Mouse (Mus musculus) lung, embryonic 16.5 days (tissue): ENCODE data around the gene Gucy2d. TPM values are rescaled to one million over a fixed set of nuclear protein-coding genes. Genes with fewer than 3 reads are reported as not detected.

ENCODE experiments used
- ATAC-seq: fragments of 200-750 bp; cut with Nextera tagmentation; 2 replicates; pipeline ENCODE4 v1.8.0; 2017; ENCODE audit warnings: low read depth, mild to moderate bottlenecking, moderate library complexity
- H3K27ac ChIP-seq: fragments of 300-500 bp; sonication (generic); 2 replicates; pipeline ENCODE4 v1.5.1; 2014; ENCODE audit warnings: mild to moderate bottlenecking, control low read depth, low read length
- H3K27me3 ChIP-seq: fragments of 300-500 bp; sonication (generic); 2 replicates; pipeline ENCODE4 v1.6.1; 2014; ENCODE audit warnings: low read depth, low read length, mixed read lengths; ENCODE audit not compliant: control insufficient read depth, insufficient read depth
- H3K36me3 ChIP-seq: fragments of 300-500 bp; sonication (generic); 2 replicates; pipeline ENCODE4 v1.6.1; 2014; ENCODE audit warnings: low read length; ENCODE audit not compliant: control insufficient read depth, insufficient read depth
- H3K4me1 ChIP-seq: fragments of 300-500 bp; sonication (generic); replicated peaks from 2 replicates; pipeline ENCODE4 v1.6.1; 2014; ENCODE audit warnings: low read length, mixed read lengths; ENCODE audit not compliant: control insufficient read depth, insufficient read depth
- H3K4me2 ChIP-seq: fragments of 300-500 bp; sonication (generic); 2 replicates; pipeline ENCODE4 v1.6.1; 2014; ENCODE audit warnings: low read depth, low read length, control low read depth
- H3K4me3 ChIP-seq: fragments of 300-500 bp; sonication (generic); 2 replicates; pipeline ENCODE4 v1.5.1; 2014; ENCODE audit warnings: mild to moderate bottlenecking, low read length, control low read depth
- H3K9ac ChIP-seq: fragments of 300-500 bp; sonication (generic); 2 replicates; pipeline ENCODE4 v1.6.1; 2014; ENCODE audit warnings: low read length, control low read depth
- H3K9me3 ChIP-seq: fragments of 300-500 bp; sonication (generic); 2 replicates; pipeline ENCODE4 v1.6.1; 2016; ENCODE audit warnings: low read length; ENCODE audit not compliant: control insufficient read depth
- WGBS: fragments of 180-500 bp; shearing (Covaris S2); extraction: QIAGEN DNeasy Blood & Tissue Kit; methylation state at CpG from one replicate; pipeline ENCODE4 v1.1.7; 2014; 5-methylcytosine and 5-hydroxymethylcytosine counted together
- polyA plus RNA-seq: library from polyadenylated mRNA; unstranded; fragments of >200 nt; fragmentation: Nextera tagmentation; extraction: Ambion mirVana; gene quantifications from 2 replicates; pipeline ENCODE4 v1.2.1, GENCODE M21; 2015

The Gucy2d gene
- polyA plus RNA-seq, 1 experiment from 2014 or later: not detected

DNA sequence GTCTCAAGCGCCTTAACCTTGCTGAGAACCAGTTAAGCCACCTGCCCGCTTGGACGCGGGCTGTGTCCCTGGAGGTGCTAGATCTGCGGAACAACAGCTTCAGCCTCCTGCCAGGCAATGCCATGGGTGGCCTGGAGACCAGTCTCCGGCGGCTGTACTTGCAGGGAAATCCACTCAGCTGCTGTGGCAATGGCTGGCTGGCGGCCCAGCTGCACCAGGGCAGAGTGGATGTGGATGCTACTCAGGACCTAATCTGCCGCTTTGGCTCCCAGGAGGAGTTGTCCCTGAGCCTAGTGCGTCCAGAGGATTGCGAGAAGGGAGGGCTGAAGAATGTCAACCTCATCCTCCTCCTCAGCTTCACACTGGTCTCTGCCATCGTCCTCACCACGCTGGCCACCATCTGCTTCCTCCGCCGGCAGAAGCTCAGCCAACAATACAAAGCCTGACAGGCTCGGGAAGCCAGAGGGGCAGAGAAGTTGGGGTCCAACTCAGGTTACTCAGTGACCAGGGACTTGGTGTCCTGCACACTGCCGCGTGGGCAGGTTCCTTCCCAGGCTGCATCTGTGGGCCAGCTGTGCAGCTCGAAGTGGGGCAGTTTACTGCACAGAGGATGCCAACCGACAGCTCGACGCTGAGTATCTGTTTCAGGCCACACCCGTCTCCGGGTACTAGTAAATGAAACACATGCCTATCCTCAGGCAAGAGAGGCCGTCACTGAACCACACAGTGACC is 59.5 kb downstream of the Gucy2d start:
- peaks cover 16% of the 10 kb centered on the region for H3K4me1 ChIP-seq
- 71% methylated on average over 25 of the region's 25 CpGs for WGBS
- no peaks in the 10 kb centered on the region for H3K9me3 ChIP-seq

DNA sequence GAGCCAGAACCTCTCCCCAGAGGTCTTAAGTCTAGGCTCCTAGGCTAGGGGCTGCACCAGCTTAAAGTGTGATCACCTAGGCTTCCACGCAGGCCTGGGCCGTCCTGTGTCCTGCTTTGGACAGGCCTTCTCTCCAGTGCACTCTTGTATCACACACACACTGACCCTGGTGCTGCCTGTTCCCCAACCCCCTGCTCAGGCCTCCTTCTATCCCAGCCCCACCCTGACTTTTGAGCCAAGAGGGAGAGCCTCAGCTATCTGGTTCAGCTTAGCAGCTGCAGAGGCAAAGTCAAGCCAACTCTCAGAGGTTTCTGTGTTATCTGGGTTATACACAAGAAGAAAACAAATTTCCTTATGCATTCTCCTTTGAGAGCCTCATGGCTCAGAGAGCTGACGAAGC is 60.3 kb downstream of the Gucy2d start:
- Histone ChIP-seq H3K4me2 (no peak overlapping the region), H3K36me3 (no peaks in the 10 kb centered on the region), H3K4me3 (no peak overlapping the region), H3K9ac (0 out of 2 replicates have a peak overlapping the region, but pooled peaks have one; percentile 12), H3K27ac (no peak overlapping the region), H3K9me3 (no peaks in the 10 kb centered on the region), H3K27me3 (no peaks in the 10 kb centered on the region), H3K4me1 (peaks cover 23% of the 10 kb centered on the region)
- ATAC-seq: no peak
- WGBS: 81% methylated on average over 3 of the region's 3 CpGs

More for the DNA sequence above, 59.5 kb downstream of the Gucy2d start:
- Histone ChIP-seq H3K4me2 (no peak overlapping the region), H3K27me3 (no peaks in the 10 kb centered on the region), H3K27ac (no peak overlapping the region), H3K9ac (0 out of 2 replicates have a peak overlapping the region, but pooled peaks have one; percentile 12), H3K4me3 (no peak overlapping the region), H3K36me3 (no peaks in the 10 kb centered on the region)
- no peak for ATAC-seq

DNA sequence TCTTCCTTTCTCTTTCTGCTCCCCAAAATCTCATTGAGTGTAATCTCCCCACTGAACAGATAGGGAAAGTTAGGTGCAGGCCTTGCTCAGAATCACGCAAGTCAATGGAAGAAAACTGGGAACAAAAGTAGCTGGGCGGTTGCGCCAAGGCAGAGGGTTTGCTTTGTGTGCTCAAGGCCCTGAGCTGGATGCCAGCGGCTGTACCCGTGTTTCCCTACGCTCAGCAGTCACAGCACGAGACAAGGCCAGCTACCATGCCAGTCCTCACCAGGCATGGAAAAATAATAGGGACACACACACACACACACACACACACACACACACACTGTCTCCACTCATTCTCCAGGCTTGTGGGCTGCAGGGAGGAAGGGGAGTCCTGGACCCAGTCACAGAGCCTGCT is 60.9 kb downstream of the Gucy2d start:
- H3K27me3 ChIP-seq: no peaks in the 10 kb centered on the region
- H3K4me2 ChIP-seq: no peak overlapping the region
- no peak for ATAC-seq
- H3K9ac ChIP-seq: no peak overlapping the region
- H3K4me3 ChIP-seq: no peak overlapping the region
- 88% methylated on average over 7 of the region's 7 CpGs for WGBS
- no peaks in the 10 kb centered on the region for H3K36me3 ChIP-seq
- H3K27ac ChIP-seq: no peak overlapping the region
- no peaks in the 10 kb centered on the region for H3K9me3 ChIP-seq
- H3K4me1 ChIP-seq: peaks cover 27% of the 10 kb centered on the region

DNA sequence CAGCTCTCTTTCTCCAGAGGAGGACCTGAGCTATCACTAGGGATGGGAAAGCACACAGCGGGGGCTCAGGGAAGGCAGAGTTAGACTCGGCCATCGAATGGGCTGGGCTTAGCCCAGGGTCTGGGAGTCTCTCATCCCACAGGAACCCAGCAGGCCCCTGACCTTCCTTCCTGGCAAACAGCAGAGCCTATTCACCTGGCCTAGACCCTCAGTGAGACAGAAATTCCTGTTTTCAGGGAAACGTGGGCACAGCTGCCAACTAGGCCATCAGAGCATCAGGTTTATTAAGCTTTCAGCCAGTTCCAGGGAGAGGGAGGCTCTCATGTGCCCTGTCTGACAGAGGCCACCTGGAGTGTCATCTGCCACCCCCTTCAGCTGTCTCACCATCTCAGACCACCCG is 62.7 kb downstream of the Gucy2d start:
- Histone ChIP-seq H3K4me3 (no peak overlapping the region), H3K36me3 (no peaks in the 10 kb centered on the region), H3K9me3 (no peaks in the 10 kb centered on the region), H3K27ac (no peak overlapping the region), H3K9ac (no peak overlapping the region), H3K4me1 (peaks cover 28% of the 10 kb centered on the region), H3K27me3 (no peaks in the 10 kb centered on the region), H3K4me2 (no peak overlapping the region)
- no peak for ATAC-seq
- WGBS: 33% methylated on average over 5 of the region's 5 CpGs

DNA sequence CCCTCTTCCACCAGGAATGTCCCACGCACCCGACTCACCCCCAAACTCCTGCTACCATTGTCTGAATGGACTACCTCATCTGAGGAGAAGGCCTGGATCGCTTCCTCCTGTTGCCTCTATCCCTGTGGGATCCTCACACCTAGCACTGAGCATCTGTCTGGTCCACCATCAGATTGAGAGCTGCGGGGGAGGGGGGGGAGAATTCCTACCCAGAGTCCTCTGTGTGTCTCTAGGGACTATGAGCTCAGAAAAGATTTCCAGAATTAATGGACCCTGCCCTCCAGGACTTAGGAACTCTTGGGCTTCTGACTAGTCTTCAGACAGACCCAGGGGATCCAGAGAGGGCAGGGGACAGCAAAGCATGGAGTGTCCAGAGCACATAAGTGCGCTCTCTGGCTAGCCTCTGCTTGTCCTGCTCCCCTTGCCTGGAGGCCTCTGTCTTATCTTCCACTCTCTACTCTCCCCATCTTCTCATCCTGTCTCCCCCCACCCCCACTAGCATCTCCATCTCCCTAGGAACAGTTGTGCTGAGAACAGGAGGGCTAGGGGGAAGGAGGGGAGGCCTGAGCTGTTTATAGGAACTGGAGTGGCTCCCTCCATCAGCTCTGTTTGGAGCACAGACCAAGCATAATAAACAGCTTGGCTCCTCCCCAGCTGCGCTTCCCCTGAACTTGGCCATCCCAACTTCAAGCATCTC is 63.9 kb downstream of the Gucy2d start:
- Histone ChIP-seq H3K9ac (no peak overlapping the region), H3K4me1 (peaks cover 28% of the 10 kb centered on the region), H3K9me3 (no peaks in the 10 kb centered on the region), H3K4me2 (no peak overlapping the region), H3K27ac (peak overlapping the region; percentile 45), H3K4me3 (no peak overlapping the region), H3K36me3 (no peaks in the 10 kb centered on the region), H3K27me3 (no peaks in the 10 kb centered on the region)
- ATAC-seq: peak; percentile 85
- 56% methylated on average over 6 of the region's 6 CpGs for WGBS

DNA sequence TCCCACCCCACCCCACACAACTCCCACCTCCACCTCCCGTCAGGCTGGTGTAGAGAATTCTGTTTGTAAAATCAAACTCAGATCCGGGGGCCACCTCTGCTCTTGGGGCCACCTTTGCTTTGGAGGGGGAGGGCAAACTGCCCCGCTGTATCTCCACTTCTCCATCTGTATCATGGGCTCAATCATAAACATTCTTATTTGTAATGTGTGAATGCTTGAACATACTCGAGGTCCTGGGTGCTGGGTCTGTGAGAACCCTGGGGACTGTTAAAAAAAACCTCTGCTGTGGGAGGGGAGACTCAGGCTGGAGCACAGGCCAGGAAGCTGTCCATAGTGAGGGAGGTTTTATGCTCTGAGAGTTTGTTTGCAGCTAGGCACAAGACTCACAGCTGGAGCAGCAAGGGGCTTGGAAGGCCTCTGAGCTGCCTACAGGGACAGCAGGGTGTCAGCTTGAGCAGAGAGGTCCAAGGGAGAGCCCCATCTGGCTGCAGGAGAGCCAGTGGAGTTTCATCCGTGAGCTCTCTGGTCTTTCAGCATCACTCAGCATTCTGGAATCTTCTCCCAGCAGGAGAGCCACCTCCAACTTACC is 64.6 kb downstream of the Gucy2d start:
- no peak overlapping the region for H3K4me3 ChIP-seq
- H3K9me3 ChIP-seq: no peaks in the 10 kb centered on the region
- peaks cover 28% of the 10 kb centered on the region for H3K4me1 ChIP-seq
- no peaks in the 10 kb centered on the region for H3K27me3 ChIP-seq
- no peak overlapping the region for H3K4me2 ChIP-seq
- 27% methylated on average over 5 of the region's 5 CpGs for WGBS
- H3K9ac ChIP-seq: 0 out of 2 replicates have a peak overlapping the region, but pooled peaks have one; percentile 4
- no peaks in the 10 kb centered on the region for H3K36me3 ChIP-seq
- ATAC-seq: peak; percentile 75
- H3K27ac ChIP-seq: peak overlapping the region; percentile 54

DNA sequence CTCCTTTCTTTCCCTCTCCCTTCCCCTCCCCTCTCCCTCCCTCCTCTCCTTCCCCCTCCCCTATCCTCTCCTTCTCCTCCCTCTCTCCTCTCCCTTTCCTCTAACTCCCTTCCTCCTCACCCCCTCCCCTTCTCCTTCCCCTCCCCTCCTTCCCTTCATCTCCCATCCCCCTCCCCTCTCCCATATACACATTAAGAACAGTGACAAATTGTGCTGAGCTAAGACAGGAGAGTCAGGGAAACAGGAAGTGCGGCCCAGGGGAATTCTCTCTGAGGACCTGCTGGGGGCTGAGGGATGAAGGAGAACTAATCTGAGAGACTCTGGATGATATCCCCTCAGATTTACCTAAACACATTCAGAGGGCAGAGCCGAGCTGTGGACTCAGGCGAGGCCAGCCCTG is 65.4 kb downstream of the Gucy2d start:
- H3K4me1 ChIP-seq: peaks cover 28% of the 10 kb centered on the region
- no peak overlapping the region for H3K27ac ChIP-seq
- no peak overlapping the region for H3K4me3 ChIP-seq
- no peak overlapping the region for H3K4me2 ChIP-seq
- no peaks in the 10 kb centered on the region for H3K36me3 ChIP-seq
- H3K27me3 ChIP-seq: no peaks in the 10 kb centered on the region
- WGBS: 33% methylated on average over 3 of the region's 3 CpGs
- peak overlapping the region; percentile 31; the same call in 1 of the 2 replicates for H3K9ac ChIP-seq
- ATAC-seq: no peak
- H3K9me3 ChIP-seq: no peaks in the 10 kb centered on the region

DNA sequence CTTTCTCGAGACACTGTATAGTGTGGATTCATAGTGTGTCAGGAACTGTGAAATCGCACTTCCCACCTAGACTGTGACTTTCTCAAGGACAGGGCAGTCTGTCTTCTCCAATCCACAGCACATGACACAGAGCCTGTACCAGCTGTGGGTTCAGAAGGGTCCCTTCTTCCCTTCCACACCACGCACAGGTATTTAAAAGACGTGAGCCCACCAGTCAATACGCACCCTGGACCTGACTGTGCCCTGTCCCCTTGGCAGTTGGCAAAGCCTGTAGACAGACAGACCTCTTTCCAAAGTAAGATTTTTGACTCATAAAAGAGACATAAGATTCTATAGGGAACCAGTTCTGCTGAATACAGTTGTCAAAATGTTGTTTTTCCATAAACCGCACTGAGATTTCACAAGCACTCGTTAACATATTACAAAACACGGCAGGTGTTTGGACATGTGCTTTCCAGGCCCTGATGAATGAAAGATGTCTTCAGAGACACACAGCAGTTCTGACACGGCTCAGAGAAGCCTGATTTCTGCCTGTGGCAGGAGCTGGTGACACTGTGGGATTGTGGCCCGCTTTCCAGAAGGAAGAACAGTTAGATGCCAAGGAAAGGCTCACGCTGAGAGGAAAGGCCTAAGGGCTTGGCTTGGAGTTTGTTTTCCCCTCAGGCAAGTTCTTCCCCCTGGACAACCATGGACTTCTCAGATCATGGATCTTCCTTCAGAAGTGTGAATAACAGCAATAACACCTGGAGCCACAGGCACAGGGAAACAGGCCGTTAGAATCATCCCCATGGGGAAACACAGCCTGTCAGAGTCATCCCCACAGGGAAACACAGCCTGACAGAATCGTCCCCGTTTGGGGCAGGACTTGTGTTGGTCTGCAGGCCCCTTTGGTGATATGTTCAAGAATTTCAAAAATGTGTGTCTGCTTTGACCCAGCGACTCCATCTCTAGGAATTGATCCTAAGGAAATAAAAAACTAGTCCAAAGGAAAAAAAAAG is 71.0 kb downstream of the Gucy2d start:
- Histone ChIP-seq H3K9me3 (0 out of 2 replicates have a peak, but pooled peaks cover 2% of the 10 kb centered on the region), H3K36me3 (no peaks in the 10 kb centered on the region), H3K9ac (no peak overlapping the region), H3K4me2 (no peak overlapping the region), H3K4me3 (no peak overlapping the region), H3K27ac (no peak overlapping the region), H3K4me1 (peaks cover 7% of the 10 kb centered on the region), H3K27me3 (no peaks in the 10 kb centered on the region)
- peak; percentile 22; the same call in 1 of the 2 replicates for ATAC-seq
- 48% methylated on average over 15 of the region's 15 CpGs for WGBS
